Mouse (Mus musculus) hindbrain, postnatal 0 days (tissue): ENCODE measurements around the gene Myh13. TPM values are rescaled to one million over a fixed set of nuclear protein-coding genes. Genes with fewer than 3 reads are reported as not detected.
A peak's percentile ranks its signal among the peaks of the same experiment; 100 is the strongest.

Experiments used
- ATAC-seq: fragments of 200-750 bp; cut with Nextera tagmentation; 2 replicates; pipeline ENCODE4 v1.8.0; 2017; ENCODE audit warnings: mild to moderate bottlenecking, moderate TSS enrichment, moderate library complexity
- DNase-seq: peaks from one replicate; pipeline ENCODE4 v3.0.0-alpha.2; 2015; ENCODE audit warnings: low spot score
- H3K27ac ChIP-seq: fragments of 300-500 bp; sonication (generic); 2 replicates; pipeline ENCODE4 v1.5.1; 2014; ENCODE audit warnings: mild to moderate bottlenecking
- H3K27me3 ChIP-seq: fragments of 300-500 bp; sonication (generic); 2 replicates; pipeline ENCODE4 v1.6.1; 2014; ENCODE audit warnings: low read length, mixed read lengths; ENCODE audit not compliant: insufficient read depth
- H3K36me3 ChIP-seq: fragments of 300-500 bp; sonication (generic); 2 replicates; pipeline ENCODE4 v1.6.1; 2014; ENCODE audit warnings: low read length, mixed read lengths; ENCODE audit not compliant: insufficient read depth
- H3K4me1 ChIP-seq: fragments of 300-500 bp; sonication (generic); 2 replicates; pipeline ENCODE4 v1.6.1; 2014; ENCODE audit warnings: antibody characterized with exemption, low read length, mixed read lengths; ENCODE audit not compliant: insufficient read depth
- H3K4me2 ChIP-seq: fragments of 300-500 bp; sonication (generic); 2 replicates; pipeline ENCODE4 v1.6.1; 2014; ENCODE audit warnings: low read depth, mild to moderate bottlenecking, low read length, moderate library complexity, mixed read lengths
- H3K4me3 ChIP-seq: fragments of 300-500 bp; sonication (generic); 2 replicates; pipeline ENCODE4 v1.5.1; 2014; ENCODE audit warnings: low read length
- H3K9ac ChIP-seq: fragments of 300-500 bp; sonication (generic); replicated peaks from 2 replicates; pipeline ENCODE4 v1.6.1; 2014; ENCODE audit warnings: mild to moderate bottlenecking, low read length, moderate library complexity, mixed read lengths
- H3K9me3 ChIP-seq: fragments of 300-500 bp; sonication (generic); 2 replicates; pipeline ENCODE4 v1.6.1; 2016; ENCODE audit warnings: low read length, mixed read lengths
- CTCF ChIP-seq: IDR thresholded peaks from 2 replicates; pipeline ENCODE4 v1.5.1; 2016; ENCODE audit warnings: antibody characterized with exemption, control low read depth, low read depth
- WGBS: fragments of 180-500 bp; shearing (Covaris S2); extraction: QIAGEN DNeasy Blood & Tissue Kit; methylation state at CpG from one replicate; pipeline ENCODE4 v1.1.7; 2014; 5-methylcytosine and 5-hydroxymethylcytosine counted together
- polyA plus RNA-seq: library from polyadenylated mRNA; unstranded; fragments of >200 nt; fragmentation: Nextera tagmentation; extraction: Ambion mirVana; gene quantifications from 2 replicates; pipeline ENCODE4 v1.2.1, GENCODE M21; 2015
- total RNA-seq: library from RNA; depleted of rRNA; stranded (reverse); fragments of >200 nt; gene quantifications from 2 replicates; pipeline ENCODE4 v1.2.3, GENCODE M21; 2014

Gene Myh13
- total and polyA plus RNA-seq, 2 experiments from 2014 or later = under 0.01 to 0.39 TPM

DNA sequence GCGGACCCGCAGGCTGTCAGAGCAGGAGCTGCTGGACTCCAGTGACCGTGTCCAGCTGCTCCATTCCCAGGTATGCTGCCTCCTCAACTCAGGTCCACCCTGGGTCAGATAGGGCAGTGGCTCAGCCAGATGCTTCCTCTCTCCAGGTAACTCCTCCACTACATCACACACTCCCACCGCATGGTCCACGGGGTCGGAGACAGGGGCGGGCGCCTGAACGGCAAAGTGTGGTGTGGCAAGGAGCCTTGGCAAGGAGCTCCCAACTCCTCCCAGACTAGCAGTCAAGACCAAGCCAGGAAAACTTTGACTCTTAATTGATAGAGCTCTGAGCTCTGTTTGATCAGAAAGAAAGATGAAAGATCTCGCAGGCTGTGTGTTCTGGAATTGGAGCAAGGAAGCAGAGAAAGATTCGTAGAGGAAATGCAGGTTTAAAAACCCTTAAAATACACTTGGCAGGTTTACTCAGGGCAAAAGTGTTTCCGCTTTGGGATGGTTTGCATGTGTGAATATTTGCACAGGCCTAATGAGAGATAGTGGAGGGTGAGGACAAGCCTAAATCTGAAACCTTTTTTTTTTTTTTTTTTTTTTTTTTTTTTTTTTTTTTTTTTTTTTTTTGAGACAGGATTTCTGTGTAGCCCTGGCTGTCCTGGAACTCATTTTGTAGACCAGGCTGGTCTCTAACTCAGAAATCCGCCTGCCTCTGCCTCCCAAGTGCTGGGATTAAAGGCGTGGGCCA, 43.7 kb downstream of the Myh13 start:
- no peak overlapping the region for H3K4me2 ChIP-seq
- no peaks in the 10 kb centered on the region for H3K4me1 ChIP-seq
- no peak overlapping the region for H3K4me3 ChIP-seq
- no peaks in the 10 kb centered on the region for H3K9me3 ChIP-seq
- TF ChIP-seq CTCF = no peak
- no peak overlapping the region for H3K27ac ChIP-seq
- no peaks in the 10 kb centered on the region for H3K36me3 ChIP-seq
- WGBS = 94% methylated on average over 14 of the region's 14 CpGs
- H3K9ac ChIP-seq = no peak overlapping the region
- DNase-seq (no peak), ATAC-seq (no peak)
- H3K27me3 ChIP-seq = no peaks in the 10 kb centered on the region

DNA sequence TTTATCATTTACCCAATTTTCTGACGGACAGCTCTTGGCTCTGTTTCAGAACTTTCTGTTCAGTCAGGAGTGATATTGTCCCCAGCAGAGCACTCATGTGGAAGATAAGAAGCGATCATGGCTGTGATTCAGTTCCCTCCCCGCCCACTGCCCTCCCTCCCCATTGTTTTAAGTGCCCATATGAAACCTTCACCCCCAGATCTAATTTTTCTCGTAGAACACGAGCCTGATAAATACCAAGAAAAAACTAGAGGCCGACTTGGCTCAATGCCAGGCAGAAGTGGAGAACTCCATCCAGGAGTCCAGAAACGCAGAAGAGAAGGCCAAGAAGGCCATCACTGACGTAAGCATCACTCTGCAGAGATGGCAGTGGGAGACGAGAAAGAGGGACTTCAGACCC, 45.5 kb downstream of the Myh13 start:
- no peak overlapping the region for H3K4me2 ChIP-seq
- H3K9ac ChIP-seq = no peak overlapping the region
- peak; percentile 47 for DNase-seq
- 30% methylated on average over 9 of the region's 9 CpGs for whole genome bisulfite sequencing
- no peaks in the 10 kb centered on the region for H3K9me3 ChIP-seq
- TF ChIP-seq CTCF = no peak
- H3K36me3 ChIP-seq = no peaks in the 10 kb centered on the region
- H3K27ac ChIP-seq = no peak overlapping the region
- no peaks in the 10 kb centered on the region for H3K4me1 ChIP-seq
- H3K27me3 ChIP-seq = no peaks in the 10 kb centered on the region
- no peak for ATAC-seq
- H3K4me3 ChIP-seq = no peak overlapping the region

DNA sequence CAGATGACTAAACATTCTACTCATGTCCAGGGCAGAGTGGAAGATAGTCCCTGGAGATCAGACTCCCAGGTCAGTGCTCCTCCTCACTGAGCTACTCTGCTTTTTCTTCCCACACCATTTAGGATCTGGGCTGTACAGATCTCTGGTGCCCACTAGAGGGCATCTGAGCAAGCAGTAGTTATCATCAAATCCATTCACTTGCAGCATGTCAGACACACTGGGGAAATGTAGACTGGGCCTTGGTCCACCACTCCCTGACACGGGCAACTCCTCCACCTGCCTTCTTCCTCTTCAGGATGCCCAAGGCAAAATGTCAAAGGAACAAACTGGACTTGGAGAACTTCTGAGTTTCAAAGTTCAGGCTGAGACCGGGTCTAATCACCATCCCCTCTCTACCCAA, 51.9 kb downstream of the Myh13 start:
- no peak overlapping the region for H3K27ac ChIP-seq
- H3K36me3 ChIP-seq = no peaks in the 10 kb centered on the region
- no peak overlapping the region for H3K4me2 ChIP-seq
- peak; percentile 83 for TF ChIP-seq CTCF
- H3K9ac ChIP-seq = no peak overlapping the region
- H3K9me3 ChIP-seq = no peaks in the 10 kb centered on the region
- peak; percentile 35; the same call in 1 of the 2 replicates for ATAC-seq
- WGBS = 67% methylated on average over 2 of the region's 2 CpGs
- no peak overlapping the region for H3K4me3 ChIP-seq
- no peaks in the 10 kb centered on the region for H3K4me1 ChIP-seq
- H3K27me3 ChIP-seq = no peaks in the 10 kb centered on the region
- DNase-seq = peak; percentile 66

DNA sequence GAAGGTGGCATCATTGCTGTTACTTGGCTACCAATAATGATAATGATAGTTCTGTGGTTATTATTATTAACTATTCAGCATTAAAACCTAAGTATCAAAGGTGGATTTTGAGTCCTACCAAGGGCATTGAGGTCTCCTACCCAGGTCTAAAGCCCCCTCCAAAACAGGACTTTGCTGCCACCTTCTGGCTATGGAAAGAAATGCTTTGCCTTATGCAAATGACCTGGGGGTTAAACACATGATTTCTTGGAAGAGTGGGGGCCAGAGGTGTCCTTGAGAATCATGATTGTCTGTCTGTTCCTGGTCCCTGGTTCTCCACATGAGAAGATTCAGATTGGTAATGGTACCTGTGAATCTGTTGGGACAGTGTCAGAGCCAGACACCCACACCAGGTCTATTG, 54.9 kb downstream of the Myh13 start:
- ATAC-seq (no peak), DNase-seq (peak; percentile 59)
- no peaks in the 10 kb centered on the region for H3K36me3 ChIP-seq
- TF ChIP-seq CTCF = peak; percentile 76
- H3K4me3 ChIP-seq = no peak overlapping the region
- no peaks in the 10 kb centered on the region for H3K9me3 ChIP-seq
- no peak overlapping the region for H3K9ac ChIP-seq
- H3K4me1 ChIP-seq = 0 out of 2 replicates have a peak, but pooled peaks cover 3% of the 10 kb centered on the region
- H3K27me3 ChIP-seq = no peaks in the 10 kb centered on the region
- H3K27ac ChIP-seq = no peak overlapping the region
- H3K4me2 ChIP-seq = no peak overlapping the region

DNA sequence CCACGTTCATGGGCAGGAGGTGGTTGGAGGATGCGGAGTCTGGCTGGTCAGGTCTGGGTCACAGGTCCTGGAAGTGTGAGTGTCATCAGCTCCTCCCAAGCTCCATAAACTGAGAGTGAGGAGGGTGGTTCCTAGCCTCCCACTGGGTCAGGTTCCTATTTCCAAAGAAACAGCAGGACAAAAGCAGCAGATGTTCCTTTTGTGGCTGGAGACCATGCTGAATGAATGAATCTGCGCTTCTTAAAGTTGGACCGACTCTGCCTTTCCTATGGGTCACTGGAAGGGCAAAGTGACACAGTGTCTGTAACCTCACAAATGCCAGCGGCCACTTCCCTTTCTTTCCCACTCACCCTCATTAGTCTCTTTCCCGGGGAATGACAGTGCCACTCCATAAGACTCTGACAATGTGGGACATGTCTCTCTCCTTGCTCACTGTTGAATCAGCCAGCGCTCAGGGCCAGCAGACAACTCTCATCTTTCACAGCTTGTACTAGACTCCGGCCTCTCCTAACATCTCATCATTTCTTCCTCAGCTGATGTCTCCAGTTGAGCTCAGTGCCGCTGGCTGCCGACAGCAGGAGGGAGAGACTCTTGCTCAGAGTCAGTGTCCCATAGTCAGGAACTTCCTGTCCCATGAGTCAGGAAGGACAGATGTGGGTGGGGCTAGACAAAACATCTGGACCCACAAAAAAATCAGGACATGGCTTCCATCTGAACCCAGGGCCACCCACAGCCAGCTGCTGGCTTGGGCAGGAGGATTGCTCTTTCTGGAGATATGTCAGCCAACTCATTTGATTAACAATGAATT, 58.4 kb downstream of the Myh13 start:
- ATAC-seq (no peak), DNase-seq (no peak)
- H3K36me3 ChIP-seq = no peaks in the 10 kb centered on the region
- TF ChIP-seq CTCF = no peak
- no peak overlapping the region for H3K4me2 ChIP-seq
- H3K4me1 ChIP-seq = 0 out of 2 replicates have a peak, but pooled peaks cover 3% of the 10 kb centered on the region
- 13% methylated on average over 10 of the region's 10 CpGs for WGBS
- H3K27me3 ChIP-seq = no peaks in the 10 kb centered on the region
- H3K9me3 ChIP-seq = no peaks in the 10 kb centered on the region
- H3K27ac ChIP-seq = no peak overlapping the region
- no peak overlapping the region for H3K4me3 ChIP-seq
- H3K9ac ChIP-seq = no peak overlapping the region

DNA sequence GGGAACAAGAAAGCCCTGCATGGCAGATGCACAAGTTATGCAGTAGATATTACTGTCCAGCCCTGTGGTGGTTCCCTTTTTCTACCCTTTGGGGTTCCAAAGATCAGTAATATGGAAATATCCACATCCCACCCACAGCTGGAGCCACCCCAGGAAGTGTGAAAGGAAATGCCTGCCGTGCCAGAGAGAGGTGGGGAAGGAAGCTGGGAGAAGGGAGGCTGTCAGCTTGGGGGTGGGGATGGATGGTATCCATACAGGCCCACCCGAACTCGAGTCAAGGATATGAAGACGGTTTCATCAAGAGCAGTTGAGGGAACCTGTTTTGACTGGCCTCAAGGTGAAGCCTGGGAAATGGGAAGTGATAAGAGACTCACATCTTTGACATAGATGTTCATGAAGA, 60.4 kb downstream of the Myh13 start:
- DNase-seq (no peak), ATAC-seq (no peak)
- Histone ChIP-seq H3K9ac (no peak overlapping the region), H3K9me3 (no peaks in the 10 kb centered on the region), H3K4me1 (0 out of 2 replicates have a peak, but pooled peaks cover 3% of the 10 kb centered on the region), H3K4me3 (no peak overlapping the region), H3K36me3 (no peaks in the 10 kb centered on the region), H3K27me3 (no peaks in the 10 kb centered on the region), H3K4me2 (no peak overlapping the region), H3K27ac (no peak overlapping the region)
- 78% methylated on average over 4 of the region's 4 CpGs for WGBS
- TF ChIP-seq CTCF = no peak

DNA sequence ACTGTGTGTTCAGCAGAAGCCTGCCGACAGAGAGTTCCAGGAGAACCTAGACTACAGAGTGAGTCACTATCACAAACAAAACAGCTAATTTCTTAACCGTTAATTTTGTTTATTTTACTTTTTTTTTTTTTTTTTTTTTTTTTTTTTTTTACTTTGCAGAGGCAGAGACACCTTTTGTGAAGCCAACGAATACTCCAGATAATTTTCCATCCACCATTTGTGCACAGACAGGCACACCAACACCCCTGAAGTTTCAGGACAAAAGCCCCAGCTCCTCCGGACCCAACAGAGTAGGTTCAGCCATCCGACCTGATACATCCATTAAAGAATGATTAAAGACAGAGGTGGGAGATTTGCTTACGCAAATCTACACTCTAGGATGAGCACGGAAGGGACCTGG, 63.2 kb downstream of the Myh13 start:
- Histone ChIP-seq H3K27me3 (no peaks in the 10 kb centered on the region), H3K9me3 (no peaks in the 10 kb centered on the region), H3K9ac (no peak overlapping the region), H3K4me3 (no peak overlapping the region), H3K4me2 (no peak overlapping the region), H3K36me3 (no peaks in the 10 kb centered on the region), H3K27ac (no peak overlapping the region), H3K4me1 (0 out of 2 replicates have a peak, but pooled peaks cover under 1% of the 10 kb centered on the region)
- WGBS = 92% methylated on average over 7 of the region's 7 CpGs
- DNase-seq (no peak), ATAC-seq (no peak)
- TF ChIP-seq CTCF = no peak
